Mouse (Mus musculus): ENCODE measurements at regions not wholly inside any gene's neighbourhood (a gene's known extent, or its start where the extent isn't known, plus 50 kb on each side); places are given as distances from the start of the nearest gene placed in this dataset.

GRCm38 (mm10) chr13:28665150-28665549, 288.4 kb downstream of the Sox4 start:
- TF ChIP-seq HCFC1 (IDR thresholded peaks at IDR 0.05; ENCODE audit: borderline replicate concordance, insufficient read depth, low read length), result no peak
- TF ChIP-seq ZNF384 (IDR thresholded peaks at IDR 0.05; ENCODE audit: low read depth, low read length), result no peak

Data from ES-E14 (cell line).